Mouse (Mus musculus): Measurements from ENCODE around the gene Cela1.

- TF ChIP-seq CTCF (IDR thresholded peaks at IDR 0.05; ENCODE audit: extremely low read depth, insufficient read depth, insufficient read length, insufficient replicate concordance) (no peak), POLR2A (IDR thresholded peaks at IDR 0.05; ENCODE audit: low read depth, low read length) (no peak)
Observed at GRCm38 (mm10) chr15:100665411-100666218, 22.1 kb downstream of the Cela1 start.

Data from spleen, adult 2 months (tissue).